Mouse (Mus musculus) left cerebral cortex, adult 6 months (tissue): Measurements from ENCODE around the gene Zbtb39. TPM values are rescaled to one million over a fixed set of nuclear protein-coding genes. Genes with fewer than 3 reads are reported as not detected.

Experiments used
- long read RNA-seq, 2 experiments: library from polyadenylated mRNA; unstranded; transcript quantifications; one replicate each; pipeline ENCODE4 v2.0.0; 2019 to 2020
- polyA plus RNA-seq: library from polyadenylated mRNA; unstranded; fragments of <200 nt; fragmentation: Nextera tagmentation; gene quantifications from 2 replicates; pipeline ENCODE4 v1.2.3, GENCODE M21; 2021

Gene Zbtb39
- polyA plus RNA-seq, result 0.71 and 0.93 TPM in 2 replicates
- long read RNA-seq, experiment 1, full-length matches to known transcripts, result 1 of 2 reads
- long read RNA-seq, experiment 1, partial matches to known transcripts, result 0 of 2 reads
- long read RNA-seq, experiment 1, other reads (novel, unspliced or antisense), result 1 of 2 reads
- long read RNA-seq, experiment 2, partial matches to known transcripts, result 0 of 2 reads
- long read RNA-seq, experiment 2, other reads (novel, unspliced or antisense), result 2 of 2 reads

GRCm38 (mm10) chr10:127739083-127739660 lies at the start of gene Zbtb39:
TSS of gene Zbtb39 (plus strand) at chr10:127739538.

GRCm38 (mm10) chr10:127704766-127705220 lies 34.5 kb upstream of the Zbtb39 start, which contains the start of gene Myo1a:
TSS of gene Myo1a (plus strand) at chr10:127705170.

GRCm38 (mm10) chr10:127724178-127724577 lies 15.2 kb upstream of the Zbtb39 start, which contains the start of gene Tac2:
TSS of gene Tac2 (plus strand) at chr10:127724478.

GRCm38 (mm10) chr10:127751548-127751947 lies 12.2 kb downstream of the Zbtb39 start, which contains the start of gene Gpr182:
TSS of gene Gpr182 (minus strand) at chr10:127751732.

GRCm38 (mm10) chr10:127759181-127760110 lies 20.1 kb downstream of the Zbtb39 start, which contains the start of the genes Rdh1 and Rdh16f1:
TSS of gene Rdh1 (plus strand) at chr10:127759721.
TSS of gene Rdh16f1 (plus strand) at chr10:127759787.

GRCm38 (mm10) chr10:127776011-127776410 lies 36.7 kb downstream of the Zbtb39 start, which contains the start of gene Rdh9:
TSS of gene Rdh9 (plus strand) at chr10:127776386.

Other genes starting within 250 kb of the Zbtb39 start
- not detected in 2 replicates for gene Stac3, start 237.9 kb upstream of the Zbtb39 start, polyA plus RNA-seq
- 3.7 and 3.8 TPM in 2 replicates for gene Ndufa4l2, start 224.6 kb upstream of the Zbtb39 start, polyA plus RNA-seq
- gene Shmt2, start 217.1 kb upstream of the Zbtb39 start, polyA plus RNA-seq, result 15.4 and 17.6 TPM in 2 replicates
- gene Nxph4, start 205.0 kb upstream of the Zbtb39 start, polyA plus RNA-seq, result 1.0 and 3.2 TPM in 2 replicates
- gene Lrp1, start 118.4 kb upstream of the Zbtb39 start, polyA plus RNA-seq, result 19.7 and 38.3 TPM in 2 replicates
- 4.6 and 4.7 TPM in 2 replicates for gene Stat6, start 96.6 kb upstream of the Zbtb39 start, polyA plus RNA-seq
- 3.9 and 4.3 TPM in 2 replicates for gene Nemp1, start 72.6 kb upstream of the Zbtb39 start, polyA plus RNA-seq
- 5.4 and 11.3 TPM in 2 replicates for gene Nab2, start 71.0 kb upstream of the Zbtb39 start, polyA plus RNA-seq
- not detected in 2 replicates for gene Myo1a, start 34.4 kb upstream of the Zbtb39 start, polyA plus RNA-seq
- gene Tac2, start 15.1 kb upstream of the Zbtb39 start, polyA plus RNA-seq, result 21.2 and 22.5 TPM in 2 replicates
- 0.47 and 0.53 TPM in 2 replicates for gene Gpr182, start 12.2 kb downstream of the Zbtb39 start, polyA plus RNA-seq
- gene Rdh1, start 20.2 kb downstream of the Zbtb39 start, polyA plus RNA-seq, result not detected in 2 replicates
- not detected in 2 replicates for gene Rdh16f1, start 20.2 kb downstream of the Zbtb39 start, polyA plus RNA-seq
- gene Rdh9, start 36.8 kb downstream of the Zbtb39 start, polyA plus RNA-seq, result 0.15 and 0.16 TPM in 2 replicates
- not detected in 2 replicates for gene Rdh16, start 61.6 kb downstream of the Zbtb39 start, polyA plus RNA-seq
- gene Rdh19, start 110.4 kb downstream of the Zbtb39 start, polyA plus RNA-seq, result not detected in 2 replicates
- not detected in 2 replicates for gene Rdh16f2, start 126.9 kb downstream of the Zbtb39 start, polyA plus RNA-seq
- not detected in 2 replicates for gene Rdh7, start 149.3 kb downstream of the Zbtb39 start, polyA plus RNA-seq
- 0.05 TPM in 1 of 2 replicates, not detected in the other for gene Sdr9c7, start 159.0 kb downstream of the Zbtb39 start, polyA plus RNA-seq